Mouse (Mus musculus): ENCODE measurements around the gene Grin2d.

DNA sequence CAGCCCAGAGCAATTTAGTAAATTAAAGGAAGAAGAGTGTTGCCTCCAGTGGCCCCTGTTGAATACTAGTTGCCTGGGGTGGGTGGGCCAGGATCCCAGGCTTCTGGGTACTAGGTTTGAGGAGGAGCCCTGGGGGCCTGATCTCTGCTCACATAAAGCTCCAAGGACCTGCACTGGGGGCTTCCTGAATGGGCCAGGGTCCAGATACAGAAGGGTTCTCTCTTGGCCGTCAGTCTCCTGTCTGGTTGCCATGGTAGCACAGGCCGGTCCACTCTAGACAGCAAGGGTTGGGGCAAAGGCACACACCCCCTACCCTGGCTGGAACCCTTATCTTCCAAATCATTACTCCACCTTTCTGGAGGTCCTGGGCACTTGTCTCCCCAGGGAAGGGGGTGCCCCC lies 10.3 kb downstream of the Grin2d start:
- no peak for TF ChIP-seq POLR2A (IDR thresholded peaks at IDR 0.05; ENCODE audit: insufficient read length, low read depth)
- no peak for TF ChIP-seq TCF12 (IDR thresholded peaks at IDR 0.05; ENCODE audit: insufficient read depth, poor library complexity, severe bottlenecking)
- TF ChIP-seq MAX (IDR thresholded peaks at IDR 0.05; ENCODE audit: low read depth) = no peak
- no peak for TF ChIP-seq E2F4 (IDR thresholded peaks at IDR 0.05; ENCODE audit: insufficient read depth)
- TF ChIP-seq MYOD1 (IDR thresholded peaks at IDR 0.05; ENCODE audit: control insufficient read depth in 1 of 3, insufficient read length in 2 of 3, low read depth in 2 of 3) = no peak
- TF ChIP-seq CEBPB (IDR thresholded peaks at IDR 0.05; ENCODE audit: insufficient read depth, poor library complexity, severe bottlenecking) = no peak
- no peak for TF ChIP-seq USF1 (IDR thresholded peaks at IDR 0.05; ENCODE audit: low read depth)
- no peak for TF ChIP-seq TCF3 (IDR thresholded peaks at IDR 0.05; ENCODE audit: insufficient read length, low read depth)
- TF ChIP-seq POLR2AphosphoS2 (IDR thresholded peaks at IDR 0.05; ENCODE audit: insufficient read length, low read depth) = peak; percentile 39

Measured in myocyte (in vitro differentiated cells).